Mouse (Mus musculus) lung, postnatal 0 days (tissue): ENCODE results near the gene Eno2.

Source experiments
- CTCF ChIP-seq: IDR thresholded peaks from 2 replicates; pipeline ENCODE4 v1.5.1; 2016; ENCODE audit warnings: antibody characterized with exemption, mild to moderate bottlenecking
- EP300 ChIP-seq: IDR thresholded peaks from 2 replicates; pipeline ENCODE4 v1.6.1; 2016; ENCODE audit warnings: antibody characterized with exemption, mild to moderate bottlenecking, control low read depth

GRCm38 (mm10) chr6:124746296-124746605 lies 23.2 kb downstream of the Eno2 start:
- TF ChIP-seq CTCF (no peak), EP300 (no peak)
